Mouse (Mus musculus): ENCODE data around the gene Cldn14. TPM values are rescaled to one million over a fixed set of nuclear protein-coding genes. Genes with fewer than 3 reads are reported as not detected.

Gene Cldn14
- polyA plus RNA-seq, 1 experiment: not detected

- Histone ChIP-seq H3ac (ENCODE audit: control insufficient read depth, insufficient read length, low read depth) (no peak overlapping the region), H3K79me2 (ENCODE audit: control insufficient read depth, insufficient read depth) (no peaks in the 10 kb centered on the region), H3K27me3 (ENCODE audit: control insufficient read depth, insufficient read depth, insufficient read length) (no peaks in the 10 kb centered on the region), H3K79me3 (ENCODE audit: low read depth) (no peaks in the 10 kb centered on the region), H3K36me3 (ENCODE audit: control insufficient read depth, insufficient read depth) (no peaks in the 10 kb centered on the region), H3K4me3 (ENCODE audit: insufficient read depth, poor library complexity, severe bottlenecking) (no peak overlapping the region)
- TF ChIP-seq MYOD1 (IDR thresholded peaks at IDR 0.05; ENCODE audit: control insufficient read depth, insufficient read length, low read depth): no peak
- no peak for TF ChIP-seq MYOG (IDR thresholded peaks at IDR 0.05; ENCODE audit: control insufficient read depth, extremely low read depth, insufficient read length)
- no peak for TF ChIP-seq USF1 (IDR thresholded peaks at IDR 0.05; ENCODE audit: low read depth)
- no peak for TF ChIP-seq MAX (IDR thresholded peaks at IDR 0.05)
- no peak for TF ChIP-seq CTCF (IDR thresholded peaks at IDR 0.05; ENCODE audit: control insufficient read depth, insufficient read depth, insufficient read length)
- no peak for TF ChIP-seq CEBPB (IDR thresholded peaks at IDR 0.05; ENCODE audit: low read depth)
- TF ChIP-seq FOSL1 (IDR thresholded peaks at IDR 0.05; ENCODE audit: insufficient read depth, low read length, poor library complexity, severe bottlenecking): no peak
Measured at GRCm38 (mm10) chr16:94041065-94041712, 32.6 kb upstream of the Cldn14 start.

DNA sequence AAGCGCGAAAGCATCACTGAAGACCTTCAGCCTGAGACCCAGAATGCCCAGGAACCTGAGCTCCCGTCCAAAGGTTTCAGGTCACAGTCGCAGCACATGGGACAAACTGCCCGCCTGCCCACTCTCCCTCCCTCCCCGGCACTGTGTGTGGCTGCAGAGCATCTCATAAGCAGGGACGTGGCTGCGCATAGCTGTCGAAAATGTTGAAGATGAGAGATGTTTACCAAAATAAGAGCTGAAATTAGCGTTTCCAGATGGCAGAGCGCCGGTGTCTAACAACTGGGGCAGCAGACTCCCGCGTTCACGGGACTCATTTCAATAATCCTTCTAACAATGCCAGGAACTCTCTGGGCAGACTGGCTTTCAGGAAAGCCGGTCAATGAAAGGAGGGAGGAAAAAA, 31.8 kb upstream of the Cldn14 start:
- H3K36me3 ChIP-seq (ENCODE audit: control insufficient read depth, insufficient read depth): no peaks in the 10 kb centered on the region
- TF ChIP-seq MAX (IDR thresholded peaks at IDR 0.05) (no peak), CEBPB (IDR thresholded peaks at IDR 0.05; ENCODE audit: low read depth) (no peak), USF1 (IDR thresholded peaks at IDR 0.05; ENCODE audit: low read depth) (no peak), MYOG (IDR thresholded peaks at IDR 0.05; ENCODE audit: control insufficient read depth, extremely low read depth, insufficient read length) (no peak), CTCF (IDR thresholded peaks at IDR 0.05; ENCODE audit: control insufficient read depth, insufficient read depth, insufficient read length) (no peak), FOSL1 (IDR thresholded peaks at IDR 0.05; ENCODE audit: insufficient read depth, low read length, poor library complexity, severe bottlenecking) (no peak), MYOD1 (IDR thresholded peaks at IDR 0.05; ENCODE audit: control insufficient read depth, insufficient read length, low read depth) (no peak)
- H3ac ChIP-seq (ENCODE audit: control insufficient read depth, insufficient read length, low read depth): no peak overlapping the region
- H3K79me3 ChIP-seq (ENCODE audit: low read depth): no peaks in the 10 kb centered on the region
- no peaks in the 10 kb centered on the region for H3K79me2 ChIP-seq (ENCODE audit: control insufficient read depth, insufficient read depth)
- H3K27me3 ChIP-seq (ENCODE audit: control insufficient read depth, insufficient read depth, insufficient read length): no peaks in the 10 kb centered on the region
- H3K4me3 ChIP-seq (ENCODE audit: insufficient read depth, poor library complexity, severe bottlenecking): no peak overlapping the region

DNA sequence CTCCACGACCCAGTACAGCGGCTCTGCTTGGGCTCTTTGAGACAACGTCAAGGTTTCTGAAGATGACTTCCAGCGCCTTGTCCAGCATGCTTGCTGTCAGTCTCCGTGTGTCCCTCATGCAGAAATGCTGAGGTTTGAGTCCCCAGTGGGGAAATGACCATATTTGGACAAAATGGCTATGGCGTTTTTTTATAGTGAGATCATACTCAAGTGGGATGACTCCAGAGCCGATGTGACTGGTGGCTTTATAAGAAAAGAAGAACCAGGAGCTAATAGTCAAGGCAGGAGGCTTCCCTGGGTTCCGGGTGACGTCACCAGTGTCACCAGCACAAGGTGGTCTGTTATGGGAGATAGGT, 30.3 kb upstream of the Cldn14 start:
- no peaks in the 10 kb centered on the region for H3K79me3 ChIP-seq (ENCODE audit: low read depth)
- H3K27me3 ChIP-seq (ENCODE audit: control insufficient read depth, insufficient read depth, insufficient read length): no peaks in the 10 kb centered on the region
- no peaks in the 10 kb centered on the region for H3K79me2 ChIP-seq (ENCODE audit: control insufficient read depth, insufficient read depth)
- H3K4me3 ChIP-seq (ENCODE audit: insufficient read depth, poor library complexity, severe bottlenecking): no peak overlapping the region
- TF ChIP-seq CEBPB (IDR thresholded peaks at IDR 0.05; ENCODE audit: low read depth): no peak
- no peak for TF ChIP-seq FOSL1 (IDR thresholded peaks at IDR 0.05; ENCODE audit: insufficient read depth, low read length, poor library complexity, severe bottlenecking)
- TF ChIP-seq USF1 (IDR thresholded peaks at IDR 0.05; ENCODE audit: low read depth): no peak
- TF ChIP-seq MYOG (IDR thresholded peaks at IDR 0.05; ENCODE audit: control insufficient read depth, extremely low read depth, insufficient read length): no peak
- no peak for TF ChIP-seq MYOD1 (IDR thresholded peaks at IDR 0.05; ENCODE audit: control insufficient read depth, insufficient read length, low read depth)
- no peak for TF ChIP-seq MAX (IDR thresholded peaks at IDR 0.05)
- H3K36me3 ChIP-seq (ENCODE audit: control insufficient read depth, insufficient read depth): no peaks in the 10 kb centered on the region
- no peak overlapping the region for H3ac ChIP-seq (ENCODE audit: control insufficient read depth, insufficient read length, low read depth)

GRCm38 (mm10) chr16:94038272-94038985, 29.8 kb upstream of the Cldn14 start:
- Histone ChIP-seq H3ac (ENCODE audit: control insufficient read depth, insufficient read length, low read depth) (no peak overlapping the region), H3K4me3 (ENCODE audit: insufficient read depth, poor library complexity, severe bottlenecking) (no peak overlapping the region), H3K79me2 (ENCODE audit: control insufficient read depth, insufficient read depth) (no peaks in the 10 kb centered on the region), H3K27me3 (ENCODE audit: control insufficient read depth, insufficient read depth, insufficient read length) (no peaks in the 10 kb centered on the region), H3K36me3 (ENCODE audit: control insufficient read depth, insufficient read depth) (no peaks in the 10 kb centered on the region), H3K79me3 (ENCODE audit: low read depth) (no peaks in the 10 kb centered on the region)
- TF ChIP-seq CTCF (IDR thresholded peaks at IDR 0.05; ENCODE audit: control insufficient read depth, insufficient read depth, insufficient read length) (peak; percentile 26), MYOG (IDR thresholded peaks at IDR 0.05; ENCODE audit: control insufficient read depth, extremely low read depth, insufficient read length) (no peak), MAX (IDR thresholded peaks at IDR 0.05) (no peak), MYOD1 (IDR thresholded peaks at IDR 0.05; ENCODE audit: control insufficient read depth, insufficient read length, low read depth) (no peak)

DNA sequence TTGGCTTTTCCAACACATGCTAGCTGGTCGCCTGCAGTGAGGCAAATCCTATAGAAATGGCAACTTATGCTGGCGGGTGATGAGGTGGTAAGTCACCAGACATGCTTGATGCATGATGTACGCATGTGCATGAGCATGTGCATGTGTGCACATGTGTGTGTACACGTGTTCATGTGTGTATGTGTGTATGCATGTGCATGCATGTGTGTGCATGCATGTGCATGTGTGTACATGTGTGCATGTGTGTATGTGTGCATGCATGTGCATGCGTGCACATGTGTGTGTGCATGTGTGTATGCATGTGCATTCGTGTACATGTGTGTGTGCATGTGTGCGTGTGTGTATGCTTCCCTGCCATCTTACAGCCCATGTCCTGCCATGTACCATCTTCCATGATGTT, 28.6 kb upstream of the Cldn14 start:
- Histone ChIP-seq H3K4me3 (ENCODE audit: insufficient read depth, poor library complexity, severe bottlenecking) (no peak overlapping the region), H3K79me2 (ENCODE audit: control insufficient read depth, insufficient read depth) (no peaks in the 10 kb centered on the region), H3K27me3 (ENCODE audit: control insufficient read depth, insufficient read depth, insufficient read length) (no peaks in the 10 kb centered on the region), H3K36me3 (ENCODE audit: control insufficient read depth, insufficient read depth) (no peaks in the 10 kb centered on the region), H3ac (ENCODE audit: control insufficient read depth, insufficient read length, low read depth) (no peak overlapping the region), H3K79me3 (ENCODE audit: low read depth) (no peaks in the 10 kb centered on the region)
- no peak for TF ChIP-seq MYOG (IDR thresholded peaks at IDR 0.05; ENCODE audit: control insufficient read depth, extremely low read depth, insufficient read length)

DNA sequence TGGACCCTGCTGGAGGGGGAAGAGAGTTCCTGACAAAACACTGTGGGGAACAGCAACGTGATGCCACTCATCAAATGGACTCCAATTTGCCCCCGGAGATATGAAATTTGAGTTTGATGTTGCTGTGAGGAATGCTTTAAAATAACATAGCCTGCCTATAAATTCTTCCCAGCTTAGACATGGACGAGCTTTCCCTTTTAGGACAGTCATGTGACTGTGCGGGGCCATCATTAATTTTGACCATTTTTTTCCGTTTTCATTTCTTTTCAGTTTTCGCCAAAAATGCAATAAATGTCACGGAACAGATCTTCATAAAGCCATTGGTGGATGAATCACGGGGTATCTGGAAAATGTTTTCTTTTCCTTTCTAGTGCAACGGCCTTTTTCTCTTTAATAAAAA, 25.5 kb upstream of the Cldn14 start:
- Histone ChIP-seq H3K79me3 (ENCODE audit: low read depth) (no peaks in the 10 kb centered on the region), H3K27me3 (ENCODE audit: control insufficient read depth, insufficient read depth, insufficient read length) (no peaks in the 10 kb centered on the region), H3K4me3 (ENCODE audit: insufficient read depth, poor library complexity, severe bottlenecking) (no peak overlapping the region), H3K79me2 (ENCODE audit: control insufficient read depth, insufficient read depth) (no peaks in the 10 kb centered on the region), H3ac (ENCODE audit: control insufficient read depth, insufficient read length, low read depth) (no peak overlapping the region), H3K36me3 (ENCODE audit: control insufficient read depth, insufficient read depth) (no peaks in the 10 kb centered on the region)
- TF ChIP-seq CTCF (IDR thresholded peaks at IDR 0.05; ENCODE audit: control insufficient read depth, insufficient read depth, insufficient read length) (no peak), MYOD1 (IDR thresholded peaks at IDR 0.05; ENCODE audit: control insufficient read depth, insufficient read length, low read depth) (no peak), MAX (IDR thresholded peaks at IDR 0.05) (no peak), MYOG (IDR thresholded peaks at IDR 0.05; ENCODE audit: control insufficient read depth, extremely low read depth, insufficient read length) (no peak), CEBPB (IDR thresholded peaks at IDR 0.05; ENCODE audit: low read depth) (no peak), FOSL1 (IDR thresholded peaks at IDR 0.05; ENCODE audit: insufficient read depth, low read length, poor library complexity, severe bottlenecking) (no peak), USF1 (IDR thresholded peaks at IDR 0.05; ENCODE audit: low read depth) (peak; percentile 90)

Data from C2C12 (cell line).